Mouse (Mus musculus) natural killer cell, adult 2 months (primary cell): ENCODE measurements at regions not wholly inside any gene's neighbourhood (a gene's known extent, or its start where the extent isn't known, plus 50 kb on each side); places are given as distances from the start of the nearest gene placed in this dataset.
A peak's percentile ranks its signal among the peaks of the same experiment; 100 is the strongest.
"Not testable (repeated sequence)": the region's sequence is repeated elsewhere in the genome, so short reads cannot be mapped to it uniquely, and the experiment has no call there.

Experiments
- DNase-seq, 2 experiments: peaks; one replicate each; pipeline ENCODE4 v3.0.0; 2022; ENCODE audit warnings: low spot score in 2 of 2

DNA sequence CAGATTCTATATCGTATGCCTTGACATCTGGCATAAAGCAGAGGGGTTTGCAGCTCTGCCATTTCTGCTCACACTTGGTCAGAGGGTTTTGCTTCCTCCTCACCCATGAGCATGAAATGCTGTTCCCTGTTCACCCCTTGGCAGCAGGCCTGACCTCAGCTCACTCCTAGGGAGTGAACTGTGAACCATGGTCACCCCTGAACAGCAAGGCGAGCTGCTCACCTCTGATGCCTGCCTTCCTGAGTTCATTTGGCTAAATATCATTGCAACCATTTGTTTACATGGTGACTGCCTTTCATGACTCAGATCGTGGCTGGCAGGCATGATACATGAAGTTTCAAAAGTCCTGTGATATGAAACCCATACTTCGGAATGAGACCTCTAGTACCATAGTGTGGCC is 418.2 kb downstream of the Tcerg1l start:
- no peak for DNase-seq

DNA sequence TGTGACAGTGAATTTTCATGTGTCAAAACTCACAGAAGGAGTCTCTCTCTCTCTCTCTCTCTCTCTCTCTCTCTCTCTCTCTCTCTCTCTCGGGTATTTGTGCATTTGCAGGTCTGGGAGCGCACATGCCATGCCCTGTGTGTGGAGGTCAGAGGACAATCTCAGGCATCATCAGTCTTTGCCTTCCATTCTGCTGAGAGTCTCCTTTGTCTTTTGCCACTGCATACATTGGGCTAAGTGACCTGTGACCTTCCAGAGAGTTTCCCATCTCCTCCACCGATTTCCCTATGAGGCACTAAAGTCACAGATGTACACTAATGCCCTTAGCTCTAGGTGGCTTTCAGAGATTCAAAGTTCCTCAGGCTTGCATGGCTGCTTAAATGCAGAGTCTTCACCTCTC is 391.7 kb downstream of the Tcerg1l start:
- DNase-seq, result no peak

DNA sequence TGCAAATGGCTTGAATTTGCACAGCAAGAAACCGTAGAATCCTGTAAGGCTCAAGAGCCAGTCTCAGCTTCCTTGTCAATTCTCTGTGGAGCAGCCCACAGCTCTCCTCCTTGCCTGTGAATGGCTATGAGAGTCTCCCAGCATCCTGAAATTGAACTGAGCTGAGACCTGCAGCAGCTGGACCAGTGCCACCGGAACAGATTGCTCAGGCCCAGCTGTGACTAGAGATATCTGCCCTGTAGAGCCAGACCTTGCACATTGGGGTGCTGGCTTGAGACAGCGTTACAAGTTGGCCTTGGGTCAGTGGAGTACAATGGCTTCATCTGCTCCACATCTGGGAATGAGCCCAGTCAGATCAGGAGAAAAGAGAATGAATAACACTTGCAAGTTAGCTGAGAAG is 390.6 kb downstream of the Tcerg1l start:
- no peak for DNase-seq

DNA sequence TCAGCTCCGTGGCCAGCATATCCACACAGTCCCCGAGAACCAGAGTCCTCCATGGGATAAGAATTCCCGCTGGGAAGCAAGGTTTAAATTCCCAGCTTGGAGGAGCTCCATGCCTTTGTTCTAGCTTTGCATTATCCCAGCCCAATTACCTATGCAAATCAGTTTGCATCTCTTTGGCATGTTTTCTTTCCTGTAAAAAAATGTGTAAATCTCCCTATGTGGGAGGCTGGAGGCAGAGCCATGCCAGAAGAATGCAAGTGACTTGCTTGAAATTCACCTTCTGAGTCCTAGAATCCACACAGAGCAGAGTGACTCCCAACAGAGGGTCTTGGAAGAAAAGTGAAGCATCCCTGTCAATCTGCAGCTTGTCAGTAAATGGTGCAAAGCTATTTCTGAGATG is 388.9 kb downstream of the Tcerg1l start:
- no peak for DNase-seq

DNA sequence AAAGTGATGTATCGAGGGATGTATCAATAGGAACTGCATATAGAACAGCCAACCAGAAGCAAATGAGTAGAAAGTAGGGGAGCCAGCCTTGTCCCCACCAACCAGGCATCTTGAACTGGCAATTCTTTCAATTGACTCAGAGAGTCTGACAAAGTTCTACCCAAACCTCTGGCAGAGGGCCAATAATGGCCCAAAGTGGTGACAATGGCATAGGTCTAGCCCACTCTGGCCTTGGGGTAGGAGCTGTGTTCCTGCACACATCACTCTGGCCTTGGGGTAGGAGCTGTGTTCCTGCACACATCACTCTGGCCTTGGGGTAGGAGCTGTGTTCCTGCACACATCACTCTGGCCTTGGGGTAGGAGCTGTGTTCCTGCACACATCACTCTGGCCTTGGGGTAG is 373.5 kb downstream of the Tcerg1l start:
- not testable (repeated sequence) for DNase-seq

DNA sequence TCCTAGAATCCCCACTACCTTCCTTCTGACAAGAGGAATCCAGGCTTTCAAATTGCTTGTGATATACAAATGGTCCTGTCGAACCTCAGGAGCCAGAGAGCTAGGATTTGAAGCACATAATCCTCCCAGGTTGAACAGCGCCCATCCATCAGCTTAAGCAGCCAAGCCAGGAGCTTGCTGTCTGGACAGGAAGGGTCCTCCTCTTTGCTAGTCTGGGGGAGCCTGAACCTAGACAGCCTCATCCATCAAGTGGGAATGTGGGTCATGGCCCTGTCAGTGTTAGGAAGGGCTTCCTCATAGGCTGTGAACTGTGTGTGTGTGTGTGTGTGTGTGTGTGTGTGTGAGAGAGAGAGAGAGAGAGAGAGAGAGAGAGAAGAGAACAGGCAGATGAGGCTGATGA is 345.8 kb downstream of the Tcerg1l start:
- no peak for DNase-seq

DNA sequence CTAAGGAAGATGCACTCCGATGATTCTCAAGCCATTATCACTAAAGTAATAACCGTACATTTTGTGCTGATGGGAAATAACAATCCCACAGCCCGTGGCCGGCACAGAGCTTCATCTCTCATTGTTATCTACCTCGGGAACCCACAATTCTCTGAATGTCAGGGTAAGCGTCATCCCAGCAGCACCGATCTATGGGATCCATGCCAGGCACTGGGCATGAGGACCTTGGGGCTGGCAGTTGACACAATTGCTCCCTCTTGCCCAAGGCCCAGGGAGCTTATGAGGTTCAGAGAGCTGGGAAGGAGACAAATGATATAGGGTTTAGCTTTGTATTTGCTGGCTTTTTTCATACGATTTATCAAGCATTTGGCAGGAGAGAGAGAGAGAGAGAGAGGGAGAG is 342.8 kb downstream of the Tcerg1l start:
- no peak for DNase-seq

DNA sequence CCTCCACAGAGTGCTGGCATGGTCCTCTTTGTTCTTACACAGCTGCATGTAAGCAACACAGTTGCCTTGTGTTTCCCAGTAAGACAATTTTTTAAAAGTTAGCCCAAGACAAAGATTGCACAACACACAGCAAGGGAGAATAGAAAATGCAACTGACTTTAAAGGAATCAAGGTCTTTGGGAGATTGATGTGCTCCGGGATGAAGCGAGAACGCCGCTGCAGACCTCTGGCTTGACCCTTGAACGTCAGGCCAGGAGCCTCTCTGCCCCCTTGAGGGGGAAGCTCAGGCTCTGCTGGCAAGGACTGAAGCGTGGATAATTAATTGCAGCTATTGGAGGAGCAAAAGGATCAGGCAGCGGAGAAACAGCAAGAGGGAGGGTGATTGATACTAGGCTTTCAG is 336.4 kb downstream of the Tcerg1l start:
- no peak for DNase-seq

DNA sequence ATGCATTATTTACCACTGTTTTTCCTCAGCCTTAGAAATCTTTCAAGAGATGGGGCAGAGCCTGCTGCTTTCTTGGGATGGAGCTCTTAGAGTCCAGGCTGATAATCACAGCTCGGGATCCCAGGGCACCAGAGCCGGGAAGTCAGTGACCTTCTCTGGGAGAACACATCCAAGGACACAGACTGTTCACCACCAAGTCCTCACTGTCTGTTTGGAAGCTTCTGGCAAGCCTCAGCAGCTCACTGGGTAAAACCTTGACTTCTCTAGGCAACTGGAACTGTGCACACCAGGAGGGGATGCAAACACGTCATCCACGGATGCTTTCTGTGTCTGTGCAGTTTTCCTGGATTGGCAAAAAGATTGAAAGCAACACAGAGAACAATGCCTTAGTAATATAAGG is 330.6 kb downstream of the Tcerg1l start:
- DNase-seq, result no peak

DNA sequence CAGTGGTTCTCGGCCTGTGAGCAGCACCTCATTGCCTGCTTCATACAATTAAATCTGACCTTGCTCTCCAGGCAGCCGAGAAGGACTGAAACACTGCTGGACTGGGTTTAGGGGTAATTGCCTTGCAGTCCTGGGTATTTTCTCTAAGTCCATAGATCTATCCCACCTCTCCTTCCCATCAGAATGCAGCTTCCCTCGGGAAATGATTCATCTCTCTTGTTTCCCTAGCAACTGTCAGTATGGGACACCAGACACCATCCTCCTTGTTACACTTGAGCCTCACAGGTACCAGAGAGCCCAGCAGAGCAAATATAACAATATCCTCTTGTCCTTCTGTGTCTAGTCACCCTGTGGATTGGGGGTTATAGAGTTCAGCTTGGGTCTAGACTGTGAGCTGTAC is 322.3 kb downstream of the Tcerg1l start:
- no peak for DNase-seq

DNA sequence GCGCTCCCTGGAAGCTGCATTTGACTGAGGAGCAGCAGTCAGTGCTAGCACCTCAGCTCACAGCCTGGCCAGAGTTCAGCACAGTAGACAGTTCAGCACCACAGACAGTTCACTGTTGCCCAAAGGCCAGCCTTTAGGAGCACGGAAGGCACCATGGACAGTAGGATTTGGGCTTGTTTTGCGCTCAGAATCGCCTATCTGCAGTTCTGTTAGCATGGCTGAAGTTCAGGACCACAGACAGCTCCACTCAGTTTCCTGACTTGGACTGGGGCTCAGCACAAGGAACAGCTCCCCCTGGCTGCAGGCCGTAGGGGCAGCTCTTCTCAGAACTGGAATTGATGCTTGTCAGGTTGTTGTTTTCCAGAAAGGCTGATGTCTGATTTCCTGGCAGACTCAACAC is 313.6 kb downstream of the Tcerg1l start:
- DNase-seq, result peak; percentile 11 to 37

DNA sequence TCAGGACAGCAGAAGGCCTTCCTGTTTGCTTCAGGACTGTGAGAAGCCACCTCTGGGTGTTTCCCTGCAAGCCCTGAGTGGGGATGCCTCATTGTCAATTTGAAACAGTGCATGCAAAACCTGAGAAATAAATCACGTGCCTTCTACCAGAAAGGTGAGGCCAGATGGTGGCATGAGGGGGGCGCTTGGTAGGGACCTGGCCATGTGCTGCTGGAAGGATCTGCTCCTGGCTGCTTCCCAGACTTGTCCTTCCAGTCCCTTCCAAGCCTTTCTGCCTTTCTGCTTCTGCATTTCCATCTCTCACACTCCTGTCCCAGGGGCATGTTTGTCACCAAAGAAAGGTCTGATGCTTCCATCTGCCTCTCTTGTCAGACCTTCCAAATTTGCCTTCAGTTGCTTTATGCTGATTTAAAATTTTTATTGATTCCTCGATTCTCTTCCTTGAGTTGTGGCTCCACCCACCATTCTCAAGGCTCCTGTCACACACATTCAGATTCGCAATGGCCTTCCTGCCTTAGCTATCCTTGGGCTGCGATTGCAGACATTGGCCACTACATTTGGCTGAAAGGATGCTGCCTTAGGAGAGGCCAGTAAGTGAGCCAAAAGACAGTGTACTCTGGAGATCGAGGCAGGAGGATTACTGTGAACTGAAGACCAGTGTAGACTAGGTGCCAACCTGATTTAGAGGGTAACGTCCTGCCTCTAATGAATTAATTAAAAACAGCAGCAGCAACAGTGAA is 289.9 kb downstream of the Tcerg1l start:
- no peak for DNase-seq

DNA sequence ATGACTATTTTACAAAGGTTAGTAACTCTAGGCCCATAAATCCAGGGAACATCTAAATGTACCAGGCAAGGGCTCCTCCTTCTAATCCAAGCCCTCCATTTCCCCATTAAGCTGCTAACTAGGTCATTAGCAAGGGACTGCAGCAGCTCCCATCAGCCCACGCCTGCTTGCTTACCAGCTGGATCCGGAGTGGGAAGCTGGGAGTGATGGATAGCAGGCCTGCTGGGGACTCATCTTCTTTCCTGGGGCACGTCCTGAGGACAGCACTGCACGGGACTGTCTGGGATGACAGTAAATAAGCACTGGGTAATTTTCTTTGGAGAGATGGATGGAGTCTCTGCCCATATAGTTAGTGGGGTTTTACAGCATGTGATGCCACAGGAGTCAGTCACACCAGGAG is 276.0 kb downstream of the Tcerg1l start:
- DNase-seq, result no peak

DNA sequence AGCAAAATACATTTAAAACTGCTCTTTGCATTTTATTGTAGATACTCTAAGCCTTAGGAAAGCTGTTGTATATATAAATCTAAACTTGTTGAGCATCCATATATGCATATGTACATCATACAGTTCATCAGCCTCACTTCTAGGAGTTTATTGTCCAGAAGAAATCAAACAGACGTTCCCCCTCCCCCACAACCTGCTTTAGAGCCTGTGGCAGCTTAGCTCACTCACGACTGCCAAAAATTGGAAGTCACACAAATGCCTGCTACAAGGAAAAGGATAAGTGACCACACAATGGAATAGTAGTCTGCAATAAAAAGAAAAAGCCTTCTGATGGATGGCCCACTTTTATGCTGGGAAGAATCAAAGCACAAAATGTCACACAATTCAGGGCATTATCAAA is 267.8 kb downstream of the Tcerg1l start:
- no peak for DNase-seq

DNA sequence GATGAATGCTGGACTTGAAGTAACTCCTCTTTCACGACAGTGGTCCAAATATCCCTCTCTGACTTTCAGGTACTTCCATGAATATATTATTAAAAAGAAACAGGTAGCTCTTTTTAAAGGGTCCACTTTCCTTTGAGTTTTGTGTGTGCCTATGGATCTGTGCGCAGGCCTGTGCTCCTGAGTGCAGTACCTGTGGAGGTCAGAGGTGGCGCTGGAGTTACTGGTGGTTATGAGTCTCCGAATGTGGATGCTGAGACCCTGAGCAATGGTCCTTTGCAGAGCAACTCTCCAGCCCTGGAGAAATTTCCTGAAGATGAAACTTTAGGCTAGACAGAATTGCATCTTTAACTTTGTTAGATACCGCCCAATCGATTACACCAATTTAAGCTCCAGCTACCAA is 264.1 kb downstream of the Tcerg1l start:
- no peak for DNase-seq

DNA sequence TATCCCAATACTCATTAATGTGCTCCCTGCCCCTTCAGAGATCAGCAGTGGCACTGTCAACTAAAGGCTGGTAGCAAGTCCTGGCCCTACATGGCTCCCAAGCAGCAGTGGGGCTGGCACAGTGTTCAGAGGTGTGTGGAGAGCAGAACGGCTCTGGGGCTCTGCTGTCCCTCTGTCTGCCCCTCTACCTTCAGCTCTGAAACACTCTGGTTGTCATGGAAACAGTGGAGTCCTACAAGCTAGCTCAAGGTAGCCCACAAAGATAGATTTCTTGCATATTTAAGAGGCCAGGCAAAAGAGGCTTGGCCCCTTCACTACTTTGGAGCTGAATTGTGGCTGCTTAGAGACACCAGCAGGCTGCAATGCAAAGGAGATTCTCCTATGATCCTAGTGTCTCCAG is 259.6 kb downstream of the Tcerg1l start:
- no peak for DNase-seq

DNA sequence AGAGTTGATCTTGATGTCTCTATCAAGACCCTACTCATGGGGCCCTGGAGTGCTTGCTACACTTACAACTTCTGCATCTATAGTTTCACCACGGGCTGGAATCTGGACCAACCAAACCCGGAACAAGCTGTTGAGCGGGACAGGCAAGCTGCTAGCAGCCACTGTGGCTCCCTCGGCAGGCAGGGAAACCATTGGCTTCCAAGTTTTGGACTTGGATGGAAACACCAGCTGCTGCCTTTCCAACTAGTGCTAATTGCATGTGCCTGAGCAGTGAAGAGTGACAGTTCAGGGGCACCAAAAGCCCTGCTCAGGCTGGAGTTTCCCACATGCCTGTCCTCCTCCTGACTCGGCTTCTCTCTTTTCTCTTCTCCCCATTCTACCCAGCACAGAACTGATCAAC is 257.8 kb downstream of the Tcerg1l start:
- DNase-seq, result no peak

DNA sequence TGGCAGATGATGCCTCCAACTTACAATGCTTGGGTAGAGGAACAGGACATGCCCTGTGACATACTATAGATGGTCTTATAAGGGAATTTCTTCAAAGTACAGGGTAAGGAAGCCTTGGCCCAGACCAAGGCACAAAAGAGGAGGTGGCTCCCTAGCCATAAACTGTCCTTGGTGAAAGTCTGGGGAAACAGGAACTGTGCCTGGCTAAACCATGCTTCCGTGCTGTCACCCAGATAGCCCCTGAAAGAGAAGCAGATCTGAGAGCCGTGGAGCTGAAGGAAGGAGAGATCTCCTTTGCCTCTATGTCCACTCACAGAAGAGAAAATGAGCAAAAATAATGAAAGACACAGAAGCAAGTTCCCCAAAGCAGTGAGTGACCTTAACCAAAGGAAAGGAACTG is 248.0 kb downstream of the Tcerg1l start:
- DNase-seq, result no peak

DNA sequence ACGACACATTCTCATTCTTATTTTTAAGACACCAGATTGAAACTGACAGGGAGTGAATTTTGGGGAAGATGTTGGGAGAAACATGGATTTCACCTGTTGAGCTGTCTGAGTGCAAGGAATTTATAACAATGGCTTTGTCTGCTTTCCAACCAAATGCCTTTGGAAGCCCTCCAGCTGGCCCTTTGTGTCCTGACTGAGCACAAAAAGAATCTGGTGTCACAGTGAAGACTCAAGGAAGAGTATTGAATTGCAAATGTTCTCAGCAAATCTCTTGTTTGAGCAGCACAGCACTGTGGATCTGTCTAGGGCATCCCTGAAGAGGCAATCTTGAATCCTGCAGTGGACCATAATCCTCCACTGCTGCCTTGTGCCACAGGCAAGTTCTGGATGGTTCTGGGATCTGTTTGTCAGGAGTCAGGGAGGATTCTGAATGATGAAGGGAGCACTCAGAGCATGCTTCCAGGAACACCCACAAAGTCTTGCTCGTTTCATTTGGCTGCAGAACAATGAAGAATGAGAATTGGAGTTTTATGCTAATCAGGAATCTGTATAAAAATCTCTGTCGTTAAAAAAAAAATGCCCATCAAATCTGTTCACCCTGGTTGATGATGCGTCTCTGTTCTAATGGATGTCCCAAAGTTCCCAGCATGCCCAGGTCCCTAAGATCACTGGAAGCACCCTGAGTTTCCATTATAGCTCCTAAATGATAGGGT is 243.9 kb downstream of the Tcerg1l start:
- no peak for DNase-seq
